Mouse (Mus musculus) left cerebral cortex, postnatal 10 days (tissue): ENCODE measurements at regions not wholly inside any gene's neighbourhood (a gene's known extent, or its start where the extent isn't known, plus 50 kb on each side); places are given as distances from the start of the nearest gene placed in this dataset.
A peak's percentile ranks its signal among the peaks of the same experiment; 100 is the strongest.

Source experiments
- DNase-seq, 2 experiments: peaks; one replicate each; pipeline ENCODE4 v3.0.0; 2021 to 2022; ENCODE audit warnings: low spot score in 2 of 2, mixed read lengths in 1 of 2; ENCODE audit errors: extremely low spot score in 1 of 2
- intact Hi-C: fragments of 180-260 bp; cut with DNase I; formaldehyde crosslinking; loops from one replicate; pipeline ENCODE4 v1.15.1; 2025

DNA sequence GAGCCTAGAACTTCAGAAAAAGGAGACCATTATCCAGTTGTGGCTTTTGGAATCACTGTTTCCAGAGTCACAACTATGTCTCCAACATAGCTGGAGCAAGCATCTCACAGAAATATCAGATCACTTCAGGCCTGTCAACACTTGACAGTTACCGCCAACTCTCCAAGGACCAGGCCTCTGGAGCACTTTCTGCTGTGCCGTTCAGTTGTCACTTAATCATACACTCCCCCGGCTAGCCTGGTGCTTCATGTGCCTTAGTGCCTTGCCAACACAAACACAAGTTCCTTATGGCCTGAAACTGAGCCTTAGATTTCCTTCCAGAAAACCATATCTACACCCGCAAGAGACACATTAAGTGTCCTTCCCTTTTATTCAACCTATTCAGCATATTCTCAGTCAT is 421.8 kb downstream of the Meis1 start:
- intact Hi-C loops = no loop called here
- DNase-seq = no peak

DNA sequence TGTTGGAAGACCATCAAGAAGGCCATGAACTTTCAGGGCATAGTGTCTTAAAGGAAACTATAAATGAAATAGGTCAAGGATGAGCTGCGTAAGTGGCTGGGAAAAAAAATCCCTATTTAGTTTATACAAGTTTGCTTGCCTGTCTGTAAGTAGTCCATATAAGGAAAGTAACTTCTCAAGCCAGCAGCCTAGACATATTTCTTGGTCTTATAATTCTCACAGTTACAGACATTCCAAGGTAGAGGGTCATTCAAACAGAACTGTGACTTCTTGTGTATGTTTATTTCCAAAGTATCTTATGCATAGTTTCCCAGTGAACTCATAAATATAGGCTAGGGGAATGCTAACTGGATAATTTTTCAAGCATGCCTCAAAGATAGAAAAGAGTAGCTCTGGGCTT is 428.3 kb downstream of the Meis1 start:
- intact Hi-C loops = no loop called here
- DNase-seq = no peak

DNA sequence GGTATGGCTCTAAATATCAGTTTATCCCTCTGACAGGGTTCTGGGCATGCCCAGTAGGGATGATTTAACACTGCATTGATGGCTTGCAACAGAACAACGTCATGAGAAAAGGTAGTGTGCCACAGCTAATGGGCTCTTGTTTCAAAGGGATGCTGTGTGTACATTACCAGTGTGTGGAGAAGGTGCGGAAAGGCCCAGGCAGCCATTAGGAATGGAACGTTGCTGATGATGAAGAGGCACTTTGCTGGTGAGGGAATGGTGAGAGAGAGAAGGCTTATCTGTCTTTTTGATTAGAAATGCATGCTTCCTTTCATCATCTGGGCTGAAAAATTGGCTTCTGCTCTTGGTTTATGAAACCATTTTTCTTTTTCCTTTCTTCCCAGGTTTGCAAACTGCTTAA is 432.3 kb downstream of the Meis1 start:
- intact Hi-C loops = no loop called here
- no peak for DNase-seq

DNA sequence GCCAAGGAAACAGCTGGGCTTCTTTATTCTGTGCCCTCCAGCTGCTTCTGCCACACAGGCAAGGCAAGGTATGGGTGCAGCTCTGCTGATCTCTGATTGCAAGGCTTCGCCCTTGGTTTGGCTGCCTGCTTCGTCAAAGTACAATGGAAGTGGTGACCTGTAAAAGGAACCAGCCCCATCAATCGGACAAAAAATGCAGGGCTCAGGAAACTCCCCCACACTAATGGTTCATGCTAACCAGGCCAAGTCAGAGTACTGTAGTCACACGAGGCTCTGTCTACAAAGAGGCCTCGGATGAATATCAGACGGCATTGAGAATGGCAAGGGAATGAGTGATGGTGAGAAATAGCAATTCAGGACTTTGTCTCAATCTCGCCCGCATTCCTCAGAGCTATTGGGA is 433.8 kb downstream of the Meis1 start:
- intact Hi-C loops = no loop called here
- no peak for DNase-seq

DNA sequence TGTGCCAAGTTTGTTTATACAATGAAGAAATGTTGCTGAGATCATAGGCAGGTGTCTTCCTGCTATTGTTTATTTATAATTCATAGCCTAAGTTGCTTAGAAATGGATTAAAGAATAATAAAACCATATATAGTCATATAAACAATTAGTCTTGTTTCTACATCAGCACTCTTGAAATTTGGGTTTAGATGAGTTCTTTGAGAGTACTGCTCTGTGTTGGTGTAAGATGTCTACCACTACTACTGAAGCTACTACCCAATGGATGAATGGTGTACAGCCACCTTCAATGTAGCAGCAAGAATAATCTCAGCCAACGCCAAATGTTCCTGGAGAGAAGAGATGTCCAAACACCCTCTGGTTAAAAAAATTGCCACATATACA is 436.0 kb downstream of the Meis1 start:
- no peak for DNase-seq

DNA sequence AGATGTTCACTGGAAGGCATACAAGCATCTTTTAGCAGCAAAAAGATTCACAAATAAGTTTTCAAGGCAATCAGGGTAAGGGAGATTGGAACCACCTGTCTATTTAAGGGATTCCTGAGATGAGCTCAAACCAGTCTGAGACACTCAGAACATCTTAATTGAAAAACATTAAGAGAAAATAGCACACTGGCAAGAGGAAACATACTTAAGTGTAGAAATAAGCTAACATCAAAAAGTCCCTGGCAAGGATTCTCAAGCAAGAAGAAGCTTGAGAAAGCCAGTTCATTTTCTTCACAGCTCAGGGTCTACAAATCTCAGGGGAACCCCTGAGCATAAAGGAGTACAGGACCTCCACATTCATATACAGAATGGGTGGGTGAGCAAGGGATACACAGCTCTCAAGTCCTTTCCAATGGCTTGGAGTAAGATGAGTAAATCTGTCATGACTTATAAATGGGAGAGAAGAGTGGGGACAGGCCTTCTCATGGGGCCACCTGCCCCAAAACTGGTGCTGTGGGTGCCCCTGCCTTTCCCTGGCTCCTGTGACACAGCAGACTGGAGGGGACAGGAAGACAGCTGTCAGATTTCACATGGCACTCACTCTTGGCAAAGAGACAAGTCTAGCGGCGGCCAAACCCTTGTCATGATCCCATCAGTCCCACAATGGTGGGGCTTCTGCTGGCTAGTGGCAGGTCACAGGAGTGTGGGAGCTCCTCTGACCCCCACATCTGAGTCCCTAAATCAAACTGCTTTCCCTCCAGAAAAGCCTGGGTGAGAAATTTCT is 436.6 kb downstream of the Meis1 start:
- no peak for DNase-seq
- intact Hi-C loops = no loop called here

More for the DNA sequence above, 436.0 kb downstream of the Meis1 start:
- intact Hi-C loops = no loop called here

DNA sequence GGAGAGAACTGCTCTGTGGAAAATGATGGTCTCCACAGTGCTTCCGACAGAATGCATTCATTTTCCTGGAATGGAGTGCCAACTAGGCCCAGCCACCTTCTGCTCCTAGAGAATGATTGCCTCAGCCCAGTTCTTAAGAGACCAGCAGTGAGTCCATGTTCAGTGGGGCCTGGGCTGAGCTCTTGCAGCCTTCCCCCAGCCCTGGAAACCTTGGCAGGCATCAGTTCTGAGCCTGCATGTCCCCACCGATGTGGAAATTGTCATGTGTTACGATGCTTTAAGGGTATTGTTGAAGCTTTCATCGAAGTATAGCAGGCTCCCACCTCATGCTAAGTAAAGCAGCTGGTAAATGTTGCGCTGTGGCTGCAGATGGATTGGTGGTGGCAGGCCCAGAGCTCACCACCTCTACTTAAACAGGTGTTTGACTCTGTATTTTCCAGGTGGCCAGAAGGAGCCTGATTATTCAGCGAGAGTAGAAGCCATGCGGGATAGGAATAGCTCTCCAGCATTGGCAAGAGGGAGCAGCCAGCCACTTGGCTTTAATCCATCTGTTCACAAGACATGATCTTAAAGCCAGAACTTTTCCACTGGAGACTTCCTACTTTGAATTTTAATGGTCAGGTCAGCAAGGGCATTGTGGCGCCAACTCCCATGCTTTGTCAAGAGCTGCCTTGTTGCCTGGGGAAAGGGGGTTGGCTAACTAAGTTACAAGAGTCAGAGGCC is 437.5 kb downstream of the Meis1 start:
- intact Hi-C loops = no loop called here
- DNase-seq = peak in 1 of 2 experiments; percentile 16

DNA sequence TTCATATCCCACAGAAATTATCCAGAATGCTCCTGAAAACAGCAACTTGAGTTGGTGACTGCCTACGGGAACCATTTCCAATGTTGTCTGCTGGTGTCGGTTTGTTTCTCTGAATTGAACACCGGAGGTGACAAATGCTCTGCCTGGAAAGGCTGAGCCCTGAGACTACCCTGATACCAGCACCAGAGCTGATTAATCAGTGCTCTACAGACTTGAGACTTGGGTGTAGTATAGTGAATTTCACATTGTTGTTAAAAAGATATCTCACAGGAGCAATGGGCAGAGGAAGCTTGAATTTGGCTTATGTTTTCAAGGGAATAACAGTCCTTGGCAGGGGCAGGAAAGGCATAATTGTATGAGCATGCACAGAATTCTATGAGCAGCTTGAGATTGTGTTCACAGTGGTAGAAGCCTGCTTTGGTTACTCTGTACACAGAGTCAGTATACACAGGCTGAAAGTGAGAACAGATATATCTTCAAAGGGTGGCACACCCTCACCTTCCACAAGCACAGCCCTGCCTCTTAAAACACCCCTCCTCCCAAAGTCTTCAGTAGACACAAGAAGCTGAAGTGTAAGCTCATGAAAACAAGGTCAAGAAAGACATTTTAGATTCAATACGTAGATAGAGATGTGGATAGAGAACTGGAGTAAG is 447.1 kb downstream of the Meis1 start:
- DNase-seq = no peak
- intact Hi-C loops = no loop called here

DNA sequence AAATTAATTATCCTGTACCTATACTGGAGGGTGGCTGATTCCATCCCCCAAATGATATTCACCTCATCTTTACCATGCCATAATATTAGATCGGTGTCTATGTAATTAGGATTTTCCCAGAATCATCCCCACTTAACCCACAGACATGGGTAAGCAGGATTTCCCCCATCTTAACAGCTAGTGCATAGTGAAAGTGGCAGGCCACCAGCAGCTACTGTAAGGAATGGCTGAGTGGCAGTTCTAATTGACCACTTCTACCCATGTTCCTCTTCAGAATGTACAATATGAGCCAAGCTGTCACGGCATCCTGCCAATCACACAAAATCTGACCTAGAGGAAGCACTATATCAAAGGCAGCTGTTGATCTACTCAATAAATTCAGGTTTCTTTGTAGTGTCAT is 455.8 kb downstream of the Meis1 start:
- intact Hi-C loops = no loop called here
- DNase-seq = no peak

DNA sequence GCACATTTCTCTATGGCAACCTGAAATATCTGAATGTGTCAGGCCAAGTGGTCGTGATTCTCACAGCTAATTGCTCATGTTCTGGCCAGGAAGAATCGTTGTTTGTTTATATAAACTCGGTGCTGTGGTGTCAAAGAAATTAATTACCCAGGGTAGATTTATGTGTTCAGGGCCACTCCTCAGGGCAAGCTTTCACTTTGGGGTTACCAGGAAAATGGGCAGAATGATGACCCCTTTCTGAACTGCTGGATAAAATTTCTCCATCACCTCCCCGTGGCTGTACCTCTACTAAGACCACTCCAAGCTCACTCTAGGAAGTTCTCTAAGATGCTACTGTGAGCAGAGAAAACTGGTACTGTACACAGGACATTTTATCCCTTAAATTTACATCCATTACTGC is 460.1 kb downstream of the Meis1 start:
- DNase-seq = no peak
- intact Hi-C loops = no loop called here

DNA sequence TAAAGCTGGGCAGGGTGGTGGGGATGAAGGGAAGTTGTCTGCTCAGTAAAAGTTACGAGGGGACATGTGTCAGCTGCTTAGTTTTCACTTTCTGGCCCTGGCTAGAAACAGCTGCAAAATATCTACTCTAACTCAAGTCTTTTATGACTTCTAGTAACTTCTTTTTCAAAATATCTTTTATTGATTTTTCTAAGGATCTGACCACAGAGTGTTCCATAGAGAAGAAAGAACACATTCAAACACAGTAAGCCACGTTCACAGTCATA is 483.3 kb downstream of the Meis1 start:
- intact Hi-C loops = no loop called here
- no peak for DNase-seq

DNA sequence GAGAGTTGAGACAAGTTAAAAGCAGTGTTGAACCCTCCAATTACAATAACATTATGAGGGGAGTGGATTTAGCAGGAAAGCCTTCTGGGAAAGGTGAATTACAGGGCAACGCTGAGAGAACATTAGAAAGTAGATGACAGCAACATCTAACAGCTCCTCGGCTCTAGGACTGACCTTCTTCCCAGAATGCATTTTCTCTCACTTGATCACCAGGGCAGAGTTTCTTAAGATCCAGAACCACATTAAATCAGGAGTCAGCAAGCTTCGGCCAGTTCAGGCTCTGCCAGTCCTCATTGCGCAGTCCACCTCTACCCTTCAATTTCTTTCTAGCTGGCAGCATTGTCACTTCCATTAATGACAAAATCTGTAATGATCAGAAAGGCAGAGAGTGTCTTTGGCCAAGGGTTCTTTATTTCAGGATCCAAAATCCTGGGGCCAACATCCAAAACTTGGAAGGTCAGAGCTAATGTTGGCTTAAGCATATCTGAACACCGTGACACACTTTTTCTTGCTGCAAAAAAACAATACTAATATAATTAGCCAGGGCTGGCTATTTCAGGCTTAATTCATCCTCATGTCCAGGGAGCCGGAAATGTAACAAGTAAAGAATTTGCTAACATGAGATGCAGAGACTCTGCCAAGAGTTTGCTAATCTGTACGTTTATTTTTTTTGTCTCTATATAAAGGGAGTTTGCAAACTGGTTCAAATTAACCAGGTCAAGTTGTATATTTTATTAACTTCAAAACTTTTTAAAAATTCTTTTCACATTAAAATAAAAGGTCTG is 483.8 kb downstream of the Meis1 start:
- DNase-seq = no peak
- intact Hi-C loops = no loop called here

DNA sequence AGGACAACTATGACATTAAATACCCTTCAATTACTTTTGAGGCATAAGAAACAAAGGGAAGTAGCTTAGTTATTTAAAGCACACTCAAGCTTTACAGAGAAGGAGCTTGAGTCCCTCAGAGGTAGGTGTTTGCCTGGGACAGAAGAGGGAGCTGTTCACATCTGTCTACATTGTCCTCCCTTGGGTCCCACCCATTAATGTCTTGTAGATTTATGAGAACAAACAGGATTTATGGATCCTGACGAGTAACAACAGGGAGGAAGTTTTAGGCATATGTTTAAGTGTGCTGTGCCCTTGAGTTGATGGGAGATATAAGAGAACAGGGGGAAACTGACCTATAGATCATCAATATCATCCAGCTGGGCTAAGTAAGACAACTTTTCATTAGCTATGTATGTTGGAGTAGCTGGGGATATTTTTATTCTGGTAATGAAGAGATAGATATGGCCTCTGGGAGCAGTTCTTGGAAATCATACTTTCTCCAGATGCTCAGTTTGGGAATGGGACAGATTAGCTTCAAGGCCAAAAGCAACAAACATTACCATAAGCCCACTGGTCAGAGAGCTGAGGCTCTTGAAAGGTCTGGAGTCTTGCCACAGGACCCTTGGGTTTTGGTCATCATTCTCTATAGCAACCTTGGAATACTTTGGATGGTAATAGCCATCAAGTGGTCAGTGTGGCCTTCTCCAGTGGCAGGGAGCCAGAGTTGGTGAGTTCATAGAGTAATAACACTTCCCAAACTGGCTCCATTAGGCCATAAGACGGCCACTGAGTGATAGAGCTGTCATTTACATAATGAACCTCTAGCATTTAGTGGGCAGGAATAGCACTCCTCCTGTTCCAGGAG is 487.3 kb downstream of the Meis1 start:
- intact Hi-C loops = no loop called here
- DNase-seq = no peak

DNA sequence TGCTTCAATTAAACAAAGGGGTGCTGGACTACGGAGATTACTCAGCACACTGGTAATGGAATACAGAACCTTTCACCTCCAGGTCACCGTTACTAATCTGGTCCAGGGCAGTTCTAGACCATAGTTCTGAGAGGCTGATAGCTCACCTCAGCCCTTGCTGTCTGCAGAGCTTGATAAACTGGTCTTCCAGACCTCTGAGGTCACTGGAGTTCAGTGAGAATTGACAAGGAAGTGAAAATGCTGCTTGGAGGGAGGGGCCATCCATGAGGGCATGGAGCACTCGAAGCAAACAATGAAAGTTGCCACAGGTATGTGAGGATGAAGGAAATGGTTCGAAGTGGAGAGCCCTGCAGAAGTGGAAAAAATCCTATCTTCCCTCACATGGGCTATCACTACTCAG is 490.2 kb downstream of the Meis1 start:
- DNase-seq = no peak

DNA sequence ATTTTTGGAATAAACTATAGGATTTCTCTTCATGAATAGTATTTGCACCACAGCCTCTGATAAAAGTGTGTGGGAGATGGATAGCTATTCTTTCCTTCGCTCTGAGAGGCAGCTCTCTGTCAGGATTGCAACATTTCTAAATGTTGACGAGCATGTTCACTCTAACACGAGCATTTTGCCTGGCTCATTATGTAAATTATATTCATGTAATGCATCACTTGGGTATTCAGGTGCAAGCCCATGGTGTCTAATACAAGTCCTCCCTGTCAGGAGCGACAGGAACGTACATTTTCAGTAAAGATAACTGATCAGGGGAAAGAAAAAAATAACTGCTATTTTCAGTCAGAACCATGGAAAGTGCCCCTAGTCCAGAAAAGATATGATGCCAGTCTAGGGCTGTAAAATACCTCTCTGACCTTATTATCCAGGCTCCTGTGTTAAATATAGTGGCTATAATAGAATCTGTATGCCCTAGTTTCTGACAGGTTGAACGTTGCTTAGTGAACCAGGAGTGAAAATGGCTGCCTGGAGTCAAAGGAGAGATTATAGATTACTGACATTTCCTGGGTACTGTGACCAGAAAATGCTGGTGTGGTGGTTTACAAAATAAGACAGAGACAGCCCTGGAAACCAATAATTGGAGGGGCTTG is 523.6 kb downstream of the Meis1 start:
- intact Hi-C loops = no loop called here
- DNase-seq = no peak

More for the DNA sequence above, 490.2 kb downstream of the Meis1 start:
- intact Hi-C loops = no loop called here

DNA sequence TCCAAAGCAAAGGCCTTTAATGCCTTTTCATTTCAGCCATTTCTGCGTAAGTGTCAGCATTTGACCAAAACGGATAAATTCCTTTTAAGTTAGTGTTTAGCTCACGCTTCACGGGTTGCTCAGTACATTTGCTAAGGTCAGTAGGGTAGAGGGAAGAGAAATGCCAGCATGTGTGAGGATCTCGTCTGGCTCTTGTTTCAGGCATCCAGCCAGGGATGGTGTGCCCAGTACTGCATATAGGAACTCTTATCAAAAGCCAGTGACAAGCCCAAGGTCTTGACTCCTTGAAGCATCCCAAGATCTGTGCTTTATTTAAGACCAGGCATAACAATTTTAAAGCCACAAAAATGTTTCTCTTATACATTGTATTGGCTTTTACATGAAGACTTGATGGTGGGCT is 524.8 kb downstream of the Meis1 start:
- DNase-seq = no peak
- intact Hi-C loops = no loop called here

DNA sequence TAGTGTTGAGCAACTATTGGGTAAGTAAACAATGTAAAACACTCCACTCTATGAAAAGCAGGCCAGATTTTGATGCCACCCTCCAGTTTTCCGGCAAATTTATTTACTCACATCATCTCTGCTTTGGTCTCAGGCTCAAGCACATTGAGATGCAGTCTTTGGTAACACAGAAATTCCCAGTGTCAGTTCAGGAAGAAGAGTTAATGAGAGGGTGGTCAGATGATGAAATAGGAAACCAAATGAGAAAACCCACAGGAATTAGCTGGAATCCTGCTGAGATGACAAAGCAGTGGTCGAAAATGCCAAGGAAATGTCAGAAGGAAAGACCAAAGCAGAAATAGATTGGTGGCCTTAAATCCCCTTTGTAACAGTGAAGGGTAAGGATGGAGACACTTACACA is 525.7 kb downstream of the Meis1 start:
- no peak for DNase-seq
- intact Hi-C loops = no loop called here

DNA sequence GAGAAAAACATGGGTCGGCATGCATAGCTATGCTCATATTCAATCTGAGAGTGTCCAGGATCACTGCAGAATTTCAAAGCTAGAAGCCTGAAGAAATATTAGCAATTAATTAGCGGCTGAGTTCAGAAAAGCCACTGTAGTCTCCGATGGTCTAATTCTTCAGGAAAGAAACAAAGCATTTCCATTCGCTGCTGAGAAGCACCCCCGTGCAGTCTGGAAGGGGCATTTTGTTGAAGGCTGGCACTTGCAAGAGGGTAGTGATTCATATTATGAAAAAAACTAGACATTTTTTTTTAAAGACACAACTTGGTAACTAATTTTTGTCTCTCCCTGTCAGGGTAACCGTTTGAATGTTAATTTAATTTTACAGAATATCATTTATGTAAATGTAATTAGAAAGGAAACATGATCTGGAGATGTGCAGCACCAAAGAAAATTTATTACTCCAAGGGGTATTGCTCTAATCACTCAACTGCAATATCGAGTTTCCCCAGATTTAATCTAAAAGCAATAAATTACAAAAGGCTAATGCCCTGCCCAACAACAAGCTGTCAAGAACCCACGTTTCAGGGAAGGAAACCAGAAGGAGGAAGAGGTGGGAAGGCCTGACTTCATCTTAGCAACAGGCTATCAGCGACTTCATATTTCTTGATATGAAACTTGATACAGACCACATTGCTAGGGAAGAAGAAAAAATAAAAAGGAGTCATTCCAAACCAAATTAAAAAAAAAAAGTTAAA is 529.1 kb downstream of the Meis1 start:
- intact Hi-C loops = no loop called here

More for the DNA sequence above, 529.1 kb downstream of the Meis1 start:
- no peak for DNase-seq
